Mouse (Mus musculus): ENCODE data around the gene Vmn1r203.
"Not testable (repeated sequence)": the region's sequence is repeated elsewhere in the genome, so short reads cannot be mapped to it uniquely, and the experiment has no call there.

Vmn1r203 gene

GRCm38 (mm10) chr13:22517814-22518213 is at the start of gene Vmn1r203:
Gene Vmn1r203 (plus strand): TSS chr13:22518114.
- DNase-seq (ENCODE audit: low read depth, low spot score): no peak

DNA sequence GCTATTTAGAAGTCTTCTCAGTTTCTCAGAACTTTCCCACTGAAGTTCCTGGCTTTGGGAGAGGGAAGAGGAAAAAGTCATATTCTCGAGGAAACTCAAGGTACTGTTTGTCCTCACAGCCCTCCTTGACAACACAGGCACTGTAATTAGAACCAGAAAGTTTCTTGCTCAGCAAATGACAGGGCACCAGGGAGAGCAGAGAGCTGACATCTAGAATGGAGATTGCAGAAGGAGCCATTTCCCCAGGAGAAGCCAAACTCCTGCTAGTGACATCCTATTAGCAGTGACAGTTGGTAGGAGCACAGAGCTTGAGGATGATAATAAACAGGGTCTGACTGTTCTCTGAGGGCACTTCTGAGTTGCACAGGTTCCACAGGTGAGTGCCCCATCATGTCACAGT is 46.3 kb upstream of the Vmn1r203 start, which contains the start of gene Vmn1r201:
Gene Vmn1r201 (plus strand): TSS at position 301 of the 400 bp plus-strand sequence.
- DNase-seq (ENCODE audit: low read depth, low spot score): no peak

- DNase-seq (ENCODE audit: low read depth, low spot score): no peak
Measured at GRCm38 (mm10) chr13:22502431-22502830, 15.5 kb upstream of the Vmn1r203 start.

DNA sequence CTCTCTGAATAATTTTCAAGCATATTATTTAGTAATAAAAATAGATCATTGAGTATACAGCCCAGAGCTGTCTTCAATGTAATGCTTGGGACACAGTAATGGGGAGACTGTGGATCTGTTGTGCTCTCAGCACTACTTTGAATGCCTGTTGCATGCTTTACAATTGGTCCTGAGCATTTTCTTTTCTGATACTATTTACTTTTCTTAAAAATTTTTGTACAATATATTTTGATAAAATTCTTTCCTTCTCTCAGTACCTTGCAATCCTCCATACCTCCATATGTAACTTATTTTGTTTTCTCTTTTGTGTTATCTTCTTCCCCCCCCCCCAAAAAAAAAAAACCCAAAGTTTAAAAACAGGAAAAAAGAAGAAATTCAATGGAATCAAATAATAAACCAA is 12.6 kb upstream of the Vmn1r203 start, which contains the start of gene Vmn1r202:
Gene Vmn1r202 (minus strand): TSS at position 101 of the 400 bp plus-strand sequence.
- DNase-seq (ENCODE audit: low read depth, low spot score): no peak

DNA sequence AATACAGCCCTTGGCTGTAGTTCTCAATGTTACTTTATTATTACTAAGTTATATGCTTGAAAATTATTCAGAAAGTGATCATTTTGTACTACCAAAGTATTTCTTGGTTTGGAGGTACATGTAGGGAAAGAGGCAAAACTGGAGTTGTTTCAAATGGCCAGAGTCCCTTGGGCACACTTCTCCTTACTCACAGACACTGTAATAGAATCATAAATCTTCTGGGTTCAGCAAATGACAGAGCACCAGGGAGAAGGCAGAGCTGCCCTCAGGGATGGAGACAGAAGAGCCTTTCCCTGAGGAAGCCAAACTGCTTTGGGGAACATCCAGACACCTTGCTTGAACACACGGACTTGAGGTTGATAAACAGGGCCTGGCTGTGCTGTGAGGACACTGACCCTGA is 35.0 kb downstream of the Vmn1r203 start, which contains the start of gene Vmn1r204:
Gene Vmn1r204 (plus strand): TSS at position 301 of the 400 bp plus-strand sequence.
- DNase-seq (ENCODE audit: low read depth, low spot score): not testable (repeated sequence)

DNA sequence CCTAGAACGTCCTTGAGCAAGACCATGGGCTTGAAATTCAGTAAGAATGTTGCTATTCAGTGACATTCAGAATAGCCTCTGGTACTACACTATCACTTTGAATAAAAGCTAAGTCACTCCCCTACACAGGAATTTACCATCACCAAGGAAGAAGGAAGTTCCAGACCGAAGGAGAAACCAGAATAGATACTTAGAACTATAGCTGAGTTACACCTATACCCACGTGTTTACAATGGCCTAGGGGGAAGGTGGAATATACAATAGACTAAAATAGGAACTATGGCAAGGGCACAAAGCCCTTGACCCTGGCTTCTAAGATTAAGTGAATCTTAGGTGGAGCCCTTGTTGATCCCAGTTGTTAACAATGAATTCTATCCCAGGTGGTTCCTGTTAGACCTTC is 57.0 kb downstream of the Vmn1r203 start:
- not testable (repeated sequence) for DNase-seq (ENCODE audit: low read depth, low spot score)

All from WW6 (cell line).